In the genomic region with DNA sequence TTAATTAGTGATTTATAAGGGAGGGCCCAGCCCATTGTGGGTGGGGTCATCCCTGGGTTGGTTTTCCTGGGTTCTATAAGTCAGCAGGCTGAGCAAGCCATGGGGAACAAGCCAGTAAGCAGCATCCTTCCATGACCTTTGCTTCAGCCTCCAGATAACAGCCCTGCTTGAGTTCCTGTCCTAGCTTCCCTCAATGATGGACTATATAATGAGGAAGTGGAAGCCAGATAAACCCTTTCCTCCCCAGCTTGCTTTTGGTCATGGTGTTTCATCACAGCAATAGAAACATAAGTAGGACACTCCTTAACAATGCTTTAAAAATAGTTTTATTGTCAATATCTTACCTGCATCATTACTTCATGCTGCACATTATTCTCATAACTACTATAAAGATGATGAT, we compare ENCODE assay signal across 30 mouse cellular contexts.
"Had no signal": no experiment of that assay in that cellular context is flagged by ENCODE, and none has a peak within 500 bp of the region (broad histone marks: within the 10 kb centered on the region; RNA-seq: fewer than 3 reads in every experiment).

No protein-coding gene starts in this region.

- H3K9ac ChIP-seq: limb, embryonic 12.5 days; limb, embryonic 13.5 days; limb, embryonic 15.5 days; liver, embryonic 12.5 days; liver, embryonic 13.5 days; liver, embryonic 14.5 days; liver, embryonic 15.5 days; lung, embryonic 14.5 days; lung, embryonic 15.5 days; midbrain, embryonic 12.5 days; midbrain, embryonic 13.5 days; midbrain, embryonic 15.5 days had no signal

- H3K36me3 ChIP-seq: limb, embryonic 10.5 days; liver, embryonic 12.5 days; liver, embryonic 13.5 days; liver, embryonic 15.5 days had no signal

- H3K4me3 ChIP-seq: limb, embryonic 10.5 days; limb, embryonic 12.5 days; limb, embryonic 13.5 days; limb, embryonic 15.5 days; liver, embryonic 12.5 days; liver, embryonic 13.5 days; liver, embryonic 15.5 days; lung, embryonic 15.5 days; megakaryocyte, embryonic 14.5 days; midbrain, embryonic 10.5 days; midbrain, embryonic 12.5 days; midbrain, embryonic 13.5 days; midbrain, embryonic 15.5 days; myocyte had no signal

- ATAC-seq: liver, embryonic 12.5 days; lung, postnatal 0 days; midbrain, embryonic 13.5 days; midbrain, embryonic 15.5 days; midbrain, embryonic 16.5 days had no signal

- H3K27me3 ChIP-seq: limb, embryonic 12.5 days; limb, embryonic 13.5 days; limb, embryonic 15.5 days; liver, embryonic 12.5 days; liver, embryonic 13.5 days; liver, embryonic 15.5 days; lung, embryonic 15.5 days; megakaryocyte, embryonic 14.5 days; midbrain, embryonic 12.5 days; midbrain, embryonic 13.5 days; midbrain, embryonic 15.5 days had no signal

- H3K4me2 ChIP-seq: limb, embryonic 12.5 days; limb, embryonic 13.5 days; limb, embryonic 15.5 days; liver, embryonic 11.5 days; liver, embryonic 12.5 days; liver, embryonic 13.5 days; liver, embryonic 15.5 days; lung, embryonic 14.5 days; lung, embryonic 15.5 days; midbrain, embryonic 11.5 days; midbrain, embryonic 12.5 days; midbrain, embryonic 13.5 days; midbrain, embryonic 15.5 days had no signal

- DNase-seq: left cerebral cortex, postnatal 4 days; liver; liver, embryonic 13.5 days; lung, adult 18-20 months; lung, adult 2 months; lung, embryonic 14.5 days; lung, postnatal 10 days; lung, postnatal 14 days; lung, postnatal 36 days; lung, postnatal 4 days; midbrain, embryonic 14.5 days had no signal

- H3K4me1 ChIP-seq: limb, embryonic 10.5 days; limb, embryonic 12.5 days; limb, embryonic 13.5 days; limb, embryonic 15.5 days; liver, embryonic 12.5 days; liver, embryonic 13.5 days; liver, embryonic 15.5 days; lung, embryonic 15.5 days; megakaryocyte, embryonic 14.5 days; midbrain, embryonic 10.5 days; midbrain, embryonic 12.5 days; midbrain, embryonic 13.5 days; midbrain, embryonic 15.5 days had no signal

- H3K9me3 ChIP-seq: limb, embryonic 10.5 days; limb, embryonic 12.5 days; limb, embryonic 13.5 days; limb, embryonic 15.5 days; liver, embryonic 12.5 days; liver, embryonic 13.5 days; liver, embryonic 15.5 days; lung, embryonic 15.5 days; megakaryocyte, embryonic 14.5 days; midbrain, embryonic 10.5 days; midbrain, embryonic 12.5 days; midbrain, embryonic 13.5 days; midbrain, embryonic 15.5 days had no signal

- H3K27ac ChIP-seq: limb, embryonic 10.5 days; limb, embryonic 12.5 days; limb, embryonic 13.5 days; limb, embryonic 15.5 days; liver, embryonic 12.5 days; liver, embryonic 13.5 days; liver, embryonic 14.5 days; liver, embryonic 15.5 days; lung, embryonic 15.5 days; macrophage; midbrain, embryonic 10.5 days; midbrain, embryonic 12.5 days; midbrain, embryonic 13.5 days; midbrain, embryonic 15.5 days had no signal
